Mouse (Mus musculus) thymus, adult 2 months (tissue): ENCODE data around the gene Fam180a. TPM values are rescaled to one million over a fixed set of nuclear protein-coding genes. Genes with fewer than 3 reads are reported as not detected.

Experiments used
- DNase-seq: peaks from one replicate; pipeline ENCODE4 v3.0.0; 2021
- H3K27ac ChIP-seq: fragments of 200-500 bp; 2 replicates; pipeline ENCODE4 v1.5.1; 2012; ENCODE audit warnings: low read length, control low read depth; ENCODE audit not compliant: control insufficient read depth, insufficient read depth
- H3K27me3 ChIP-seq: fragments of 200-500 bp; 2 replicates; pipeline ENCODE4 v1.6.1; 2012; ENCODE audit warnings: mild to moderate bottlenecking, low read length, moderate library complexity, mixed read lengths; ENCODE audit not compliant: control insufficient read depth, insufficient read depth
- H3K36me3 ChIP-seq: fragments of 200-500 bp; 2 replicates; pipeline ENCODE4 v1.6.1; 2012; ENCODE audit warnings: mild to moderate bottlenecking, low read length, moderate library complexity; ENCODE audit not compliant: control insufficient read depth, insufficient read depth
- H3K4me1 ChIP-seq: fragments of 200-500 bp; replicated peaks from 2 replicates; pipeline ENCODE4 v1.6.1; 2012; ENCODE audit warnings: low read length; ENCODE audit not compliant: control insufficient read depth, insufficient read depth
- H3K4me3 ChIP-seq: fragments of 200-500 bp; 2 replicates; pipeline ENCODE4 v1.5.1; 2012; ENCODE audit warnings: mild to moderate bottlenecking, low read length, control low read depth, moderate library complexity; ENCODE audit not compliant: control insufficient read depth, insufficient read depth
- CTCF ChIP-seq: fragments of 200-500 bp; IDR thresholded peaks from 2 replicates; pipeline ENCODE4 v1.5.1; 2012; ENCODE audit warnings: mild to moderate bottlenecking, control low read depth, low read length, moderate library complexity, borderline replicate concordance; ENCODE audit not compliant: control insufficient read depth, poor library complexity, insufficient read depth; ENCODE audit errors: extremely low read depth
- POLR2A ChIP-seq: fragments of 200-500 bp; IDR thresholded peaks from 2 replicates; pipeline ENCODE4 v1.6.1; 2012; ENCODE audit warnings: mild to moderate bottlenecking, low read length, control low read depth, moderate library complexity; ENCODE audit not compliant: control insufficient read depth, poor library complexity, insufficient read depth; ENCODE audit errors: extremely low read depth
- WGBS: fragments of 180-500 bp; shearing (Covaris S2); methylation state at CpG from one replicate; pipeline ENCODE4 v1.1.7; 2018; 5-methylcytosine and 5-hydroxymethylcytosine counted together
- polyA plus RNA-seq: library from polyadenylated mRNA; depleted of rRNA; stranded (reverse); fragments of >200 nt; gene quantifications from 2 replicates; pipeline ENCODE4 v1.2.3, GENCODE M21; 2012

The Fam180a gene
- polyA plus RNA-seq, 1 experiment = 0.15 TPM

GRCm38 (mm10) chr6:35353846-35354621 is 28.1 kb upstream of the Fam180a start:
- H3K27ac ChIP-seq = no peak overlapping the region
- H3K4me1 ChIP-seq = no peaks in the 10 kb centered on the region
- H3K36me3 ChIP-seq = no peaks in the 10 kb centered on the region
- no peak for DNase-seq
- TF ChIP-seq POLR2A (no peak), CTCF (no peak)
- no peak overlapping the region for H3K4me3 ChIP-seq
- no peaks in the 10 kb centered on the region for H3K27me3 ChIP-seq
- WGBS = 70% methylated on average over 18 of the region's 18 CpGs

GRCm38 (mm10) chr6:35353416-35353815 is 27.5 kb upstream of the Fam180a start:
- Histone ChIP-seq H3K36me3 (no peaks in the 10 kb centered on the region), H3K4me1 (no peaks in the 10 kb centered on the region), H3K4me3 (no peak overlapping the region), H3K27ac (no peak overlapping the region), H3K27me3 (no peaks in the 10 kb centered on the region)
- no peak for DNase-seq
- TF ChIP-seq POLR2A (no peak), CTCF (no peak)
- 80% methylated on average over 5 of the region's 5 CpGs for WGBS

DNA sequence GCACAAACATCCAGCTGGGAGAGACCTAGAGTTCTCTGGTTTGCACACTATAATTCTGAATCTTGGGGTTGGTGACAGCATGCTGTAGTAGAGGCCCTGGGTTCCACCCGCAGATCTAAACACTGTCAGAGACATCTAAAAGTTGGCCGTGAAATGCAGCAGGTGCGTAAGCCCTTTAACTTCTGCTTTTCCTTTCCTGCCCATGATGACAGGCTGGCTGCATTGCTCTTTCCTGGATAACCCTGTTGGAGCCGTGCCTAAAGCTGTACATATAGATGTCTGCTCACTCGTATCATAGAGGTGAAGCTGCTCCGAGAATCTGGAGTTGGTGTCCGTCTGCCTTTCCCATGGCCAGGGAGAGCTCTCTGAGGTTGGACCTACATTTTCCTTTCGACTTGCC is 26.9 kb upstream of the Fam180a start:
- no peak overlapping the region for H3K27ac ChIP-seq
- no peak for TF ChIP-seq POLR2A
- TF ChIP-seq CTCF = no peak
- no peaks in the 10 kb centered on the region for H3K27me3 ChIP-seq
- no peak overlapping the region for H3K4me3 ChIP-seq
- no peaks in the 10 kb centered on the region for H3K4me1 ChIP-seq
- DNase-seq = no peak
- H3K36me3 ChIP-seq = no peaks in the 10 kb centered on the region
- WGBS = 15% methylated on average over 8 of the region's 8 CpGs

- TF ChIP-seq POLR2A = no peak
- TF ChIP-seq CTCF = no peak
- DNase-seq = no peak
- Histone ChIP-seq H3K27me3 (no peaks in the 10 kb centered on the region), H3K36me3 (no peaks in the 10 kb centered on the region), H3K4me3 (no peak overlapping the region), H3K4me1 (no peaks in the 10 kb centered on the region), H3K27ac (no peak overlapping the region)
- 94% methylated on average over 3 of the region's 3 CpGs for WGBS
Observed at GRCm38 (mm10) chr6:35351826-35352225, 25.9 kb upstream of the Fam180a start.

- Histone ChIP-seq H3K4me1 (no peaks in the 10 kb centered on the region), H3K27ac (no peak overlapping the region), H3K36me3 (no peaks in the 10 kb centered on the region), H3K4me3 (no peak overlapping the region), H3K27me3 (no peaks in the 10 kb centered on the region)
- TF ChIP-seq POLR2A (no peak), CTCF (no peak)
- 84% methylated on average over 7 of the region's 7 CpGs for WGBS
- DNase-seq = no peak
Observed at GRCm38 (mm10) chr6:35349784-35350183, 23.8 kb upstream of the Fam180a start.

- H3K36me3 ChIP-seq = no peaks in the 10 kb centered on the region
- no peak for DNase-seq
- no peak for TF ChIP-seq CTCF
- TF ChIP-seq POLR2A = no peak
- H3K27me3 ChIP-seq = no peaks in the 10 kb centered on the region
- 60% methylated on average over 3 of the region's 3 CpGs for WGBS
- H3K27ac ChIP-seq = no peak overlapping the region
- no peaks in the 10 kb centered on the region for H3K4me1 ChIP-seq
- no peak overlapping the region for H3K4me3 ChIP-seq
Observed at GRCm38 (mm10) chr6:35338640-35339039, 12.7 kb upstream of the Fam180a start.
